Mouse (Mus musculus): ENCODE data around the gene Surf1. TPM values are rescaled to one million over a fixed set of nuclear protein-coding genes. Genes with fewer than 3 reads are reported as not detected.

The Surf1 gene
- polyA plus RNA-seq, 1 experiment from 2014 or later, result 58.1 TPM

Other genes with a start within 250 kb of the Surf1 start
- not detected in 2 replicates for gene Lcn4, start 245.2 kb downstream of the Surf1 start, polyA plus RNA-seq (2015; fragmentation: Nextera tagmentation; extraction: Ambion mirVana)
- gene Abo, start 51.6 kb downstream of the Surf1 start, polyA plus RNA-seq (2015; fragmentation: Nextera tagmentation; extraction: Ambion mirVana), result not detected in 2 replicates
- gene Surf6, start 13.7 kb downstream of the Surf1 start, polyA plus RNA-seq (2015; fragmentation: Nextera tagmentation; extraction: Ambion mirVana), result 30.7 and 31.5 TPM in 2 replicates
- gene Med22, start 5.9 kb downstream of the Surf1 start, polyA plus RNA-seq (2015; fragmentation: Nextera tagmentation; extraction: Ambion mirVana), result 58.7 and 59.1 TPM in 2 replicates
- gene Rpl7a, start 5.8 kb downstream of the Surf1 start, polyA plus RNA-seq (2015; fragmentation: Nextera tagmentation; extraction: Ambion mirVana), result 647 and 667 TPM in 2 replicates
- 42.0 and 48.8 TPM in 2 replicates for gene Surf2, start 163 bp downstream of the Surf1 start, polyA plus RNA-seq (2015; fragmentation: Nextera tagmentation; extraction: Ambion mirVana)
- gene Surf4, start 17.4 kb upstream of the Surf1 start, polyA plus RNA-seq (2015; fragmentation: Nextera tagmentation; extraction: Ambion mirVana), result 254 and 280 TPM in 2 replicates
- gene Stkld1, start 17.5 kb upstream of the Surf1 start, polyA plus RNA-seq (2015; fragmentation: Nextera tagmentation; extraction: Ambion mirVana), result not detected in 2 replicates
- gene Rexo4, start 47.9 kb upstream of the Surf1 start, polyA plus RNA-seq (2015; fragmentation: Nextera tagmentation; extraction: Ambion mirVana), result 48.6 and 52.9 TPM in 2 replicates
- not detected in 2 replicates for gene Adamts13, start 56.9 kb upstream of the Surf1 start, polyA plus RNA-seq (2015; fragmentation: Nextera tagmentation; extraction: Ambion mirVana)
- 96.3 and 102 TPM in 2 replicates for gene Cacfd1, start 93.4 kb upstream of the Surf1 start, polyA plus RNA-seq (2015; fragmentation: Nextera tagmentation; extraction: Ambion mirVana)
- 0.75 and 0.77 TPM in 2 replicates for gene Slc2a6, start 111.5 kb upstream of the Surf1 start, polyA plus RNA-seq (2015; fragmentation: Nextera tagmentation; extraction: Ambion mirVana)
- 43.3 and 49.0 TPM in 2 replicates for gene Mymk, start 155.6 kb upstream of the Surf1 start, polyA plus RNA-seq (2015; fragmentation: Nextera tagmentation; extraction: Ambion mirVana)
- 13.3 and 13.8 TPM in 2 replicates for gene Adamtsl2, start 162.8 kb upstream of the Surf1 start, polyA plus RNA-seq (2015; fragmentation: Nextera tagmentation; extraction: Ambion mirVana)
- 0.46 and 0.52 TPM in 2 replicates for gene Fam163b, start 226.0 kb upstream of the Surf1 start, polyA plus RNA-seq (2015; fragmentation: Nextera tagmentation; extraction: Ambion mirVana)
- gene Dbh, start 248.7 kb upstream of the Surf1 start, polyA plus RNA-seq (2015; fragmentation: Nextera tagmentation; extraction: Ambion mirVana), result 1.2 and 1.3 TPM in 2 replicates

All from limb, embryonic 13.5 days (tissue).